Mouse (Mus musculus) layer of hippocampus, adult 2 months (tissue): ENCODE results near the gene Timp2. TPM values are rescaled to one million over a fixed set of nuclear protein-coding genes. Genes with fewer than 3 reads are reported as not detected.
"Not testable (repeated sequence)": the region's sequence is repeated elsewhere in the genome, so short reads cannot be mapped to it uniquely, and the experiment has no call there.

Source experiments
- DNase-seq, 2 experiments: peaks; one replicate each; pipeline ENCODE4 v3.0.0; 2022; ENCODE audit warnings: low spot score in 2 of 2
- H3K27ac ChIP-seq: fragments of 200-600 bp; 2 replicates; pipeline ENCODE4 v1.8.1; 2022
- H3K4me3 ChIP-seq: fragments of 200-600 bp; 2 replicates; pipeline ENCODE4 v1.8.1; 2022; ENCODE audit warnings: mild to moderate bottlenecking
- CTCF ChIP-seq: fragments of 200-600 bp; conservative IDR thresholded peaks from 2 replicates; pipeline ENCODE4 v1.8.1; 2022; ENCODE audit warnings: antibody characterized with exemption, mild to moderate bottlenecking, moderate library complexity
- long read RNA-seq, 2 experiments: library from polyadenylated mRNA; stranded (forward); transcript quantifications; one replicate each; pipeline ENCODE4 v2.0.0; 2021; ENCODE audit warnings: borderline mapping rate in 2 of 2
- total RNA-seq, 2 experiments: library from RNA; stranded (reverse); gene quantifications; 2 replicates each; pipeline ENCODE4 v1.2.3; 2021

The Timp2 gene
- total RNA-seq = 100 to 1,000 TPM; 168 to 196 TPM
- long read RNA-seq, experiment 1, transcript Timp2-201 (5 exons, 3,709 nt) = major isoform, 204 of 232 reads
- long read RNA-seq, experiment 1, partial matches to known transcripts = 1 of 232 reads
- long read RNA-seq, experiment 1, other reads (novel, unspliced or antisense) = 27 of 232 reads
- long read RNA-seq, experiment 2, transcript Timp2-201 (5 exons, 3,709 nt) = major isoform, 245 of 283 reads
- long read RNA-seq, experiment 2, partial matches to known transcripts = 2 of 283 reads
- long read RNA-seq, experiment 2, other reads (novel, unspliced or antisense) = 36 of 283 reads

GRCm38 (mm10) chr11:118355640-118356039 is at the start of gene Timp2:
TSS of gene Timp2 (minus strand) at chr11:118355740.
- Histone ChIP-seq H3K4me3 (peak within 1 kb of the TSS; percentile 76), H3K27ac (peak within 1 kb of the TSS; percentile 93)
- no peak for TF ChIP-seq CTCF
- no peak for DNase-seq

GRCm38 (mm10) chr11:118405311-118405710 is 49.8 kb upstream of the Timp2 start:
- no peak for TF ChIP-seq CTCF
- Histone ChIP-seq H3K4me3 (no peak overlapping the region), H3K27ac (no peak overlapping the region)
- DNase-seq = peak in 1 of 2 experiments; percentile 7

- TF ChIP-seq CTCF = no peak
- no peak overlapping the region for H3K27ac ChIP-seq
- no peak overlapping the region for H3K4me3 ChIP-seq
- peak in 1 of 2 experiments; percentile 7 for DNase-seq
These were observed 48.7 kb upstream of the Timp2 start for GRCm38 (mm10) chr11:118403951-118404899.

GRCm38 (mm10) chr11:118403183-118403582 is 47.6 kb upstream of the Timp2 start:
- TF ChIP-seq CTCF = no peak
- Histone ChIP-seq H3K4me3 (no peak overlapping the region), H3K27ac (no peak overlapping the region)
- peak in 1 of 2 experiments; percentile 5 for DNase-seq

- DNase-seq = peak; percentile 47 to 72
- peak within 1 kb of the TSS; percentile 32 for H3K4me3 ChIP-seq
- peak within 1 kb of the TSS; percentile 91 for H3K27ac ChIP-seq
- TF ChIP-seq CTCF = peak; percentile 71
These were observed 46.3 kb upstream of the Timp2 start, which contains the start of gene Lgals3bp for GRCm38 (mm10) chr11:118401760-118402280. TSS of gene Lgals3bp (minus strand) at chr11:118402092.

- peak in 1 of 2 experiments; percentile 9 for DNase-seq
- Histone ChIP-seq H3K27ac (peak overlapping the region; percentile 91), H3K4me3 (peak overlapping the region; percentile 32)
- no peak for TF ChIP-seq CTCF
These were observed 45.7 kb upstream of the Timp2 start for GRCm38 (mm10) chr11:118401195-118401594.

GRCm38 (mm10) chr11:118400566-118400936 is 45.0 kb upstream of the Timp2 start:
- no peak for DNase-seq
- Histone ChIP-seq H3K27ac (peak overlapping the region; percentile 91), H3K4me3 (peak overlapping the region; percentile 17)
- no peak for TF ChIP-seq CTCF

GRCm38 (mm10) chr11:118399891-118400565 is 44.5 kb upstream of the Timp2 start:
- no peak for TF ChIP-seq CTCF
- H3K27ac ChIP-seq = peak overlapping the region; percentile 91; the same call in 1 of the 2 replicates
- DNase-seq = no peak
- no peak overlapping the region for H3K4me3 ChIP-seq

GRCm38 (mm10) chr11:118397806-118398530 is 42.4 kb upstream of the Timp2 start:
- Histone ChIP-seq H3K27ac (no peak overlapping the region), H3K4me3 (no peak overlapping the region)
- no peak for TF ChIP-seq CTCF
- no peak for DNase-seq

GRCm38 (mm10) chr11:118394538-118394937 is 39.0 kb upstream of the Timp2 start:
- Histone ChIP-seq H3K4me3 (no peak overlapping the region), H3K27ac (no peak overlapping the region)
- DNase-seq = no peak
- no peak for TF ChIP-seq CTCF

- TF ChIP-seq CTCF = no peak
- Histone ChIP-seq H3K4me3 (no peak overlapping the region), H3K27ac (no peak overlapping the region)
- no peak for DNase-seq
These were observed 38.5 kb upstream of the Timp2 start for GRCm38 (mm10) chr11:118393991-118394390.

GRCm38 (mm10) chr11:118387816-118388215 is 32.3 kb upstream of the Timp2 start:
- H3K4me3 ChIP-seq, DNase-seq, H3K27ac ChIP-seq: not testable (repeated sequence)
